12 mouse cellular contexts compared by ENCODE assay signal in genomic region chr1:75442811-75443210, GRCm38 (mm10). TPM values are rescaled to one million over a fixed set of nuclear protein-coding genes. Genes with fewer than 3 reads are reported as not detected.
DNase-seq lines count a peak whose midpoint lies in the region; ATAC-seq and TF ChIP-seq lines count a peak whose summit lies in the region.
"Had no signal": no experiment of that assay in that cellular context is flagged by ENCODE, and none has a peak within 500 bp of the region (broad histone marks: within the 10 kb centered on the region; RNA-seq: fewer than 3 reads in every experiment).

No protein-coding gene starts in this region.

- no peak overlapping the region for H3K4me3 ChIP-seq in cerebellum, adult 2 months (replicated peaks; ENCODE audit: insufficient read depth, low read depth, low read length)
- H3K4me3 ChIP-seq in forebrain, postnatal 0 days (ENCODE audit: low read depth, low read length) = no peak overlapping the region
- no peak overlapping the region for H3K4me3 ChIP-seq in midbrain, embryonic 12.5 days
- no peak overlapping the region for H3K4me3 ChIP-seq in gastrocnemius, adult 2 months
- H3K4me3 ChIP-seq: liver, embryonic 12.5 days had no signal

- DNase-seq in ES-CJ7 (ENCODE audit: low read depth, low spot score) = peak; percentile 58
- peak; percentile 91 to 95 for DNase-seq in cerebellum, adult 2 months
- DNase-seq in forebrain, postnatal 0 days = no peak
- DNase-seq in lung, adult 18-20 months = no peak
- DNase-seq in spleen, adult 18-20 months = no peak
- DNase-seq in gastrocnemius, adult 2 months = no peak
- DNase-seq: layer of hippocampus, postnatal 36 days had no signal

- no peak for TF ChIP-seq POLR2A in cerebellum, adult 2 months (IDR thresholded peaks at IDR 0.05; ENCODE audit: borderline replicate concordance, insufficient read depth, low read length)

- peaks cover 7% of the 10 kb centered on the region for H3K36me3 ChIP-seq in forebrain, postnatal 0 days (ENCODE audit: insufficient read depth)
- peaks cover 6% of the 10 kb centered on the region for H3K36me3 ChIP-seq in midbrain, embryonic 12.5 days

- WGBS in cerebellum, adult 2 months = 3% methylated on average over 8 of the region's 8 CpGs
- WGBS in forebrain, postnatal 0 days = 23% methylated on average over 8 of the region's 8 CpGs
- WGBS in midbrain, embryonic 12.5 days = 14% methylated on average over 8 of the region's 8 CpGs

- TF ChIP-seq CTCF in cerebellum, adult 2 months (IDR thresholded peaks at IDR 0.05; ENCODE audit: borderline replicate concordance, insufficient read depth, low read depth, low read length) = no peak
- TF ChIP-seq CTCF in forebrain, postnatal 0 days (IDR thresholded peaks at IDR 0.05; ENCODE audit: low read depth) = no peak
- no peak for TF ChIP-seq CTCF in gastrocnemius, adult 2 months (IDR thresholded peaks at IDR 0.05)

- peak overlapping the region; percentile 98 for H3K27ac ChIP-seq in cerebellum, adult 2 months (ENCODE audit: insufficient read depth, low read length)
- peak overlapping the region; percentile 50; the same call in 1 of the 2 replicates for H3K27ac ChIP-seq in forebrain, postnatal 0 days (ENCODE audit: low read depth, low read length)
- peak overlapping the region; percentile 92 for H3K27ac ChIP-seq in midbrain, embryonic 12.5 days (replicated peaks)
- H3K27ac ChIP-seq in gastrocnemius, adult 2 months = no peak overlapping the region
- H3K27ac ChIP-seq: liver, embryonic 12.5 days; macrophage had no signal

- no peak overlapping the region for H3K4me2 ChIP-seq in forebrain, postnatal 0 days (ENCODE audit: low read depth)
- 0 out of 2 replicates have a peak overlapping the region, but pooled peaks have one; percentile 58 for H3K4me2 ChIP-seq in midbrain, embryonic 12.5 days (replicated peaks)
- H3K4me2 ChIP-seq: liver, embryonic 12.5 days had no signal

- peaks cover 74% of the 10 kb centered on the region for H3K4me1 ChIP-seq in cerebellum, adult 2 months (ENCODE audit: control insufficient read depth, insufficient read depth, low read length)
- peaks cover 14% of the 10 kb centered on the region for H3K4me1 ChIP-seq in forebrain, postnatal 0 days (ENCODE audit: insufficient read depth)
- H3K4me1 ChIP-seq in midbrain, embryonic 12.5 days = peaks cover 65% of the 10 kb centered on the region

- intact Hi-C loops in gastrocnemius, adult 2 months (cut with DNase I) = no loop called here

- H3K27me3 ChIP-seq in cerebellum, adult 2 months (ENCODE audit: control insufficient read depth, insufficient read depth, low read length) = no peaks in the 10 kb centered on the region
- peaks cover 18% of the 10 kb centered on the region; the same call in 1 of the 2 replicates for H3K27me3 ChIP-seq in forebrain, postnatal 0 days (ENCODE audit: insufficient read depth, low read length)
- H3K27me3 ChIP-seq in midbrain, embryonic 12.5 days = peaks cover 26% of the 10 kb centered on the region; the same call in 1 of the 2 replicates

- no peaks in the 10 kb centered on the region for H3K9me3 ChIP-seq in forebrain, postnatal 0 days (ENCODE audit: low read length)
- H3K9me3 ChIP-seq in midbrain, embryonic 12.5 days = no peaks in the 10 kb centered on the region
- H3K9me3 ChIP-seq: liver, embryonic 12.5 days had no signal

- H3K9ac ChIP-seq in forebrain, postnatal 0 days = no peak overlapping the region
- peak overlapping the region; percentile 46; the same call in 1 of the 2 replicates for H3K9ac ChIP-seq in midbrain, embryonic 12.5 days (replicated peaks)
- H3K9ac ChIP-seq: liver, embryonic 12.5 days had no signal

- no peak for ATAC-seq in forebrain, postnatal 0 days
- no peak for ATAC-seq in midbrain, embryonic 12.5 days (ENCODE audit: low FRiP score, low read depth)
- no peak for ATAC-seq in megakaryocyte progenitor cell, adult 5-6 weeks (replicated peaks; ENCODE audit: poor library complexity)
- ATAC-seq: intestine, embryonic 16.5 days; liver, embryonic 12.5 days had no signal

RNA-seq across cellular contexts. Expression of gene Gmppa, which starts 7.1 kb away (rescaled TPM):
- polyA plus RNA-seq in cerebellum, adult 2 months (2012; rRNA removed) = 155 and 187 TPM in 2 replicates
- total RNA-seq in forebrain, postnatal 0 days (2014; rRNA removed) = 57.3 and 68.3 TPM in 2 replicates
- 64.0 and 64.9 TPM in 2 replicates for polyA plus RNA-seq in forebrain, postnatal 0 days (2015; fragmentation: Nextera tagmentation; extraction: Ambion mirVana)
- 59.7 and 69.4 TPM in 2 replicates for polyA plus RNA-seq in midbrain, embryonic 12.5 days (2016; fragmentation: Nextera tagmentation; extraction: Ambion mirVana)
- total RNA-seq in megakaryocyte progenitor cell, adult 5-6 weeks (2015) = 65.8 and 74.1 TPM in 2 replicates
- 87.0 and 98.6 TPM in 2 replicates for total RNA-seq in megakaryocyte progenitor cell, adult 5-6 weeks (2017)
- total RNA-seq in gastrocnemius, adult 2 months (2021) = 10 to 100 TPM; 41.1 to 42.7 TPM

RNA-seq across cellular contexts. Expression of gene Asic4, which starts 7.4 kb away (rescaled TPM):
- 2.1 and 2.8 TPM in 2 replicates for polyA plus RNA-seq in cerebellum, adult 2 months (2012; rRNA removed)
- total RNA-seq in forebrain, postnatal 0 days (2014; rRNA removed) = 21.2 and 21.4 TPM in 2 replicates
- polyA plus RNA-seq in forebrain, postnatal 0 days (2015; fragmentation: Nextera tagmentation; extraction: Ambion mirVana) = 6.3 and 7.7 TPM in 2 replicates
- 45.0 and 47.7 TPM in 2 replicates for polyA plus RNA-seq in midbrain, embryonic 12.5 days (2016; fragmentation: Nextera tagmentation; extraction: Ambion mirVana)
- total RNA-seq in megakaryocyte progenitor cell, adult 5-6 weeks (2015) = not detected in 2 replicates
- total RNA-seq in megakaryocyte progenitor cell, adult 5-6 weeks (2017) = not detected in 2 replicates
- total RNA-seq in gastrocnemius, adult 2 months (2021) = not detected
- polyA plus RNA-seq: macrophage had no signal

RNA-seq across cellular contexts. Expression of gene Chpf, which starts 36.3 kb away (rescaled TPM):
- 88.3 and 92.6 TPM in 2 replicates for polyA plus RNA-seq in cerebellum, adult 2 months (2012; rRNA removed)
- total RNA-seq in forebrain, postnatal 0 days (2014; rRNA removed) = 65.9 and 80.4 TPM in 2 replicates
- 55.5 and 56.8 TPM in 2 replicates for polyA plus RNA-seq in forebrain, postnatal 0 days (2015; fragmentation: Nextera tagmentation; extraction: Ambion mirVana)
- polyA plus RNA-seq in midbrain, embryonic 12.5 days (2016; fragmentation: Nextera tagmentation; extraction: Ambion mirVana) = 35.9 and 36.3 TPM in 2 replicates
- 0.27 and 0.83 TPM in 2 replicates for total RNA-seq in megakaryocyte progenitor cell, adult 5-6 weeks (2015)
- total RNA-seq in megakaryocyte progenitor cell, adult 5-6 weeks (2017) = 0.57 and 2.0 TPM in 2 replicates
- total RNA-seq in gastrocnemius, adult 2 months (2021) = 1 to 10 TPM; 3.0 to 6.2 TPM

RNA-seq across cellular contexts. Expression of gene Tmem198, which starts 36.5 kb away (rescaled TPM):
- 41.3 and 46.6 TPM in 2 replicates for polyA plus RNA-seq in cerebellum, adult 2 months (2012; rRNA removed)
- total RNA-seq in forebrain, postnatal 0 days (2014; rRNA removed) = 54.8 and 58.0 TPM in 2 replicates
- 61.2 and 70.8 TPM in 2 replicates for polyA plus RNA-seq in forebrain, postnatal 0 days (2015; fragmentation: Nextera tagmentation; extraction: Ambion mirVana)
- 26.5 and 27.6 TPM in 2 replicates for polyA plus RNA-seq in midbrain, embryonic 12.5 days (2016; fragmentation: Nextera tagmentation; extraction: Ambion mirVana)
- not detected in 2 replicates for total RNA-seq in megakaryocyte progenitor cell, adult 5-6 weeks (2015)
- 2.9 TPM in 1 of 2 replicates, not detected in the other for total RNA-seq in megakaryocyte progenitor cell, adult 5-6 weeks (2017)
- total RNA-seq in gastrocnemius, adult 2 months (2021) = not detected
- polyA plus RNA-seq: macrophage had no signal

Comparison
In these comparisons a context has a peak if more than half of its experiments do, and no peak if none do; other contexts are left out.
1. DNase-seq: peak in ES-CJ7 (single experiment) and cerebellum, adult 2 months (2 of 2); none in forebrain, postnatal 0 days (single experiment), lung, adult 18-20 months (0 of 2), spleen, adult 18-20 months (0 of 2) and gastrocnemius, adult 2 months (single experiment).
2. RNA of gene Asic4, which starts 7.4 kb away (total RNA-seq): 21.2 to 21.4 TPM in forebrain, postnatal 0 days; not detected in megakaryocyte progenitor cell, adult 5-6 weeks and not detected in gastrocnemius, adult 2 months; every median in the first group is over 10 times any median in the second.